Mouse (Mus musculus): ENCODE data around the gene Sema5a.
A peak's percentile ranks its signal among the peaks of the same experiment; 100 is the strongest.
"Not testable (repeated sequence)": the region's sequence is repeated elsewhere in the genome, so short reads cannot be mapped to it uniquely, and the experiment has no call there.

The Sema5a gene

DNA sequence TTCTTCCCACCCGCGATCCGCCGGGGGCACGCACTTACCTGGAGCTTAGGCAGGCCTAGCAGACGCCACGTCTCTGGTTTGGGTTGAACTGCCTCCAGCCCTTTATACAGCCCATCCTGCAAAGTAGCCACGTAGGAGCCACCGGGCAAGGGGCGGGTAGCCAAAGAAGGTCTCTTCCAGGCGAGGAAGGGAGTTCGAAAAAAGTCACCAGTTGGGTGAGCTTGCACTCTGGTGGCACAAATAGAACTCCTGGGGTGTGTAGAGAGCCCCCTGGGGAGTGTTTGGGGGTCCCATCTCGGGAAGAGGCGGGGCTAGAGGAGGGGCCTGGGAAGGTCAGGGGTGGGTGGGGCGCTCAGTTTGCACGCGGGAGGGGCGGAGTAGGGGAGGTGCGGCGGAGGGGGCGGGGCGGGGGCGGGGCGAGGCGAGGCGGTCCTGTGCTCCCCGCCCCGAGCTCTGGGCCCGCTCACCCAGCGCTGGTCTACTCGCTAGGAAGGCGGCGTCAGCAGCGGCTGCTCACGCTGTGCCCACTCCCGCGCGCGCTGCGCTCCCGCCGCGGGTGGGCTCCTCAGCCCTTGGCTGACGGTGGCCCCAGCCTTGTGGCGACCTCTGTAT lies at the start of gene Sema5a:
TSS of gene Sema5a (plus strand) at position 467 of the 612 bp plus-strand sequence.
- DNase-seq (ENCODE audit: low spot score), result peak; percentile 47

DNA sequence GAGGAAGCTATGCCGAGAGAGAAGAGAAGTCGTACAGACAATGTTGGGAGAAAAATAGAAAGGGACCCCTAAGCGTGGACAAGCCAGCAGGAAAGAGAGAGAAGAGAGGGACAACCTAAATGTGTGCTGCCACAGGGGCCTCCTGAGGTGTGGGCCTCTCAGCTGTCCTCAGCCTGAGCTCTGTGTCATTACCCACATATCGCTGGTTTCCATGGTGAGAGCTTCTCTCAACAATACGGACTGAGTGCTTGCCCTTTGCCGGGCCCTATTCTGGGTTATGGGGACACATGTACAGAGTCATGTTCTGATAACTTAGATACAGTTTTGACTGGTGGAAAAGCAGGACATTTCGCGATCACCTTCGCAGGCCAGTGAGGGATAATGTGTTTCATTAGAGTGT lies 46.5 kb upstream of the Sema5a start:
- no peak for DNase-seq (ENCODE audit: low spot score)

DNA sequence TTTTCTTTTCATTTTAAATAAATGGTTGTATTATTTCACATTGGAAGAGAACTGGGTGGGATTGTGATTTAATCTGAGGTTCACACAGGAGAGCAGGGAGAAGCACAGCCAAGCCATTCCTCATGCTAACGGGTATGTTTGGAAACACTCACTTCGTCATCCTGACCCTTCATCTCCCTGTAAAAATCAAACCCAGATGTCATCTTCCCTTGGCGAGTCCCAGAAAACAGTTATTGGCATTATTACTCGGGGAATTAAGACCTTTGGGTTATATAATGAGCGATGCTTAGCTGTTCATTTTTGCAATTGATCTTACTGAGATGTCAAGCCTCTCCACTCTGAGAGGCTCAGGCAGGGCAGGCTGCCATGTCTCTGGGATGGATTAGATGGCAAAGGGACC lies 46.0 kb upstream of the Sema5a start:
- DNase-seq (ENCODE audit: low spot score), result no peak

DNA sequence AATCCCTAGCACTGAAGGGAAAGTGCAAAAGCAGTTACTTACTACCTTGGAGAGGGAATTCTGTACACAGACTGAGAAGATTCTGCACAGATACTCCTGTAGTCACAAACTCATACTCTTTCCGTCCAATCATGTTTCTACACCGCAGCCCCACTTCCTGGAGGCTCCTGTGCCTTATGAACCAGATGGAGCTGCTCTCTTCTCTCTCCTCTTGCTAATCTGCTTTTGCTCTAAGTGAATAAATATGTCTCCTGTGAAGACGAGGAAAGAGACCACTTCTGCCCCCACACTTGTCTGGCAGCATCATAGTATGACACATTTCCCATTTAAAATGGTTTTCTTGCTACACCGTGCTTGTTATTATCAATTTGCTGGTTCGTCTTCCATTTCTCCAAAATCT lies 41.4 kb upstream of the Sema5a start:
- DNase-seq (ENCODE audit: low spot score), result no peak

GRCm38 (mm10) chr15:32204908-32205307 lies 39.7 kb upstream of the Sema5a start:
- DNase-seq (ENCODE audit: low spot score), result peak; percentile 12

DNA sequence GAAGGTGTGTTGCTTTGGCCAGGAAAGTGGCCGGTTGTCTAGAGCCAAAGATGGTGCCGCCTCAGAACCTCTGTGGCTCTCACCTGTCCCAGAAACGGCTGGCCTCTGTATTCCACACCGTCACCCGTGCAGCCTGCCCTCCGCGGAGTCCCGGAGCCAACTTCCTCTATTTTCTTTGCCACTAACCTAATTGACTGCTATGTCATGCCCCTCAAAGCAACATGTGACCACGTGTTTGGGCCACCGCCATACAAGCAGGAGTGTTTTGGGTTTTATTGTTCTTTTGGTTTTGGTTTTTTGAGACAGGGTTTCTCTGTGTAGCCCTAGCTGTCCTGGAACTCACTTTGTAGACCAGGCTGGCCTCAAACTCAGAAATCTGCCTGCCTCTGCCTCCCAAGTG lies 29.9 kb upstream of the Sema5a start:
- DNase-seq (ENCODE audit: low spot score), result not testable (repeated sequence)

DNA sequence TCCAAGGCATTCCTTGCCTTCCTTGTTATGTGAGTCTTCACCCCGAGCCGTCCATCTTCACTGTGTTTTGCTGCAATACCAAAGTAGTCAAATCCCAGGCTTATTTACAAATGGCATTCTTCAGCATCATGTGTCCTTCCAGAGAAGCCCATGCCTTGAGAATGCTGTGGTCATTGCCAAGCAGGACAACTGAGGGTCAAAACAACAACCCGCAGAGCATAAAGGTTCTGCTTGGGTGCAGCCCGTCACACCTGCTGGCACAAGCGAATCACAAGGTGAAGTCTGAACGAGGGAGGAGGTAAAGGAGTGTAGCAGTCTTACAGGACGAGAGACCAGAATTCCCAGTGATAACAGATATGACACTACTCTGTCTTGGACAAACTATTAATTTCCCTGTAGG lies 21.6 kb upstream of the Sema5a start:
- no peak for DNase-seq (ENCODE audit: low spot score)

- no peak for DNase-seq (ENCODE audit: low spot score)
Measured at GRCm38 (mm10) chr15:32225394-32225793, 19.2 kb upstream of the Sema5a start.

- DNase-seq (ENCODE audit: low spot score), result no peak
Measured at GRCm38 (mm10) chr15:32226381-32226780, 18.2 kb upstream of the Sema5a start.

GRCm38 (mm10) chr15:32226888-32227395 lies 17.7 kb upstream of the Sema5a start:
- DNase-seq (ENCODE audit: low spot score), result no peak

- DNase-seq (ENCODE audit: low spot score), result no peak
Measured at GRCm38 (mm10) chr15:32230066-32230465, 14.5 kb upstream of the Sema5a start.

GRCm38 (mm10) chr15:32232189-32232588 lies 12.4 kb upstream of the Sema5a start:
- no peak for DNase-seq (ENCODE audit: low spot score)

DNA sequence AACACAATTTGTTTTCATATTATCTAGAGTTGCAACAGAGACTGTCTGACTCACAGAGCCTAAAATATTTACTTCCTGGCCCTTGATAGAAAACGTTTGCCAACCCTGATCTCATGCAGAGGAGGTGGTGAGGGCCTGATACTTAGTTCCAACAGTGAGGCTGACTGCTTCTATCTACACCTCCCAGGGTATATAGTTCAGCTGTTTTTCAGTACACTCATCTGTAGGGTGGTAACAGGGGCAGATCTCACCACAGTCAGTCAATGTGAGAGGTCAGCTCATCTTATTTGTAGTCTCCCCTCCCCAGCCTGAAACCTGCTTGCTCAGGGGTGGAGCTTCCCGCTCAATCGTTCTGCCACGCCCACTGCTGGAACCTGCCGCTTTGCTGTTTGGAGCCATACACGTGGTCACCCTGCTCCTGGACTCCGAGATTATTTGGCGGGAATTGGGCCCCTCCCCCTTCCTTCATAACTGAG lies 11.9 kb upstream of the Sema5a start:
- DNase-seq (ENCODE audit: low spot score), result peak; percentile 19

DNA sequence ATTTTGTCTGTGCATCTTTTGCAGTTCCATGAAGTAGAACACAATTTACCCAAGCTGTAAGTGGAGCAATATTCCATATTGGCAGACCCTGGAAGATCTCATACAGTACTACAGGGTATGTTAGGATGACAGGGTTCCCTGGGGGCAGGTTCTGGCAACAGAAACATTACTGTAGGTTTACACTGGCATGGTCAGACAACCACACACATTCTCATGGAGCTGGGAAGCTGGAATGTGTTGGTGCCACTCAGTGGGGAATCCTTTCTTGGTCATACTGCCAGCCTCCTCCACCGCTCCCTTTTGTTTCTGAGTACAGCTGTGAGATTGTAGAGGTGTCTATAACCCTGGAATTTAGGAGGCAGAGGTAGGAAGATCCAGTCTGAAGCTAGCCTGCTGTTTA lies 11.2 kb upstream of the Sema5a start:
- no peak for DNase-seq (ENCODE audit: low spot score)

- DNase-seq (ENCODE audit: low spot score), result no peak
Measured at GRCm38 (mm10) chr15:32239099-32239498, 5.5 kb upstream of the Sema5a start.

GRCm38 (mm10) chr15:32240159-32240558 lies 4.5 kb upstream of the Sema5a start:
- no peak for DNase-seq (ENCODE audit: low spot score)

- no peak for DNase-seq (ENCODE audit: low spot score)
Measured at GRCm38 (mm10) chr15:32241666-32242065, 2.9 kb upstream of the Sema5a start.

DNA sequence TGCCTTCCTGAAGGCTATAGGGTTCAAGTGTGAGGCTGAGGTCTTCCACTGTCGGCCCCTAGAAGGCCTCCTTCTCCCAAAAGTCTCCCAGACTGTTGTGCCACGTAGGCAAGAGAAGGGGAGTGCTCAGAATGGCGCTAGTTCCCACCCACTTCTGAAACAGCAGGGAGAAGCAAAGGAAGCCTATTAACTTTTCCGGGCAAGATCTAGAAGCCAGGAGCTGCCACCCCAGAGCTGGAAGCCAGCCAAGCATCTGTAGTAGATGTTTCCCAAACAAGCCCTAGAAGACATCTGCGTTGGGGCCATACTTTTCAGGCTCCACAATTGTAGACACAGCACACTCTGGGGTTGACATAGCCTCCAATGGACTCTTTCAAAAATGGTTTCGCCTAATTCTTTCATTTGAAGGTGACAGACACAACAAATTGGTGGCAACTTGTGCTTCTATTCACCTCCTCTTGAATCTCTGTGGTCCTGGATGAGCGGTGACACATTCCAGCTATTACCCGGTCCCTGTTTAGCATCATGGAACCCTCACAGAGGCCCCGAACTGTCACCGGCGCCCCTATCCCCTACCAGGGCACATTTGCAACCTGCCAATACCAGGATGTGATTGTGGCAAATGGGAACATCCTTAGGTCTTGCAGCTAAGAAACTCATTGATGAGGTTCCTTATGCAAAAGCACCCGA lies 1.4 kb upstream of the Sema5a start:
- no peak for DNase-seq (ENCODE audit: low spot score)

GRCm38 (mm10) chr15:32243824-32244223 lies 786 bp upstream of the Sema5a start:
- no peak for DNase-seq (ENCODE audit: low spot score)

DNA sequence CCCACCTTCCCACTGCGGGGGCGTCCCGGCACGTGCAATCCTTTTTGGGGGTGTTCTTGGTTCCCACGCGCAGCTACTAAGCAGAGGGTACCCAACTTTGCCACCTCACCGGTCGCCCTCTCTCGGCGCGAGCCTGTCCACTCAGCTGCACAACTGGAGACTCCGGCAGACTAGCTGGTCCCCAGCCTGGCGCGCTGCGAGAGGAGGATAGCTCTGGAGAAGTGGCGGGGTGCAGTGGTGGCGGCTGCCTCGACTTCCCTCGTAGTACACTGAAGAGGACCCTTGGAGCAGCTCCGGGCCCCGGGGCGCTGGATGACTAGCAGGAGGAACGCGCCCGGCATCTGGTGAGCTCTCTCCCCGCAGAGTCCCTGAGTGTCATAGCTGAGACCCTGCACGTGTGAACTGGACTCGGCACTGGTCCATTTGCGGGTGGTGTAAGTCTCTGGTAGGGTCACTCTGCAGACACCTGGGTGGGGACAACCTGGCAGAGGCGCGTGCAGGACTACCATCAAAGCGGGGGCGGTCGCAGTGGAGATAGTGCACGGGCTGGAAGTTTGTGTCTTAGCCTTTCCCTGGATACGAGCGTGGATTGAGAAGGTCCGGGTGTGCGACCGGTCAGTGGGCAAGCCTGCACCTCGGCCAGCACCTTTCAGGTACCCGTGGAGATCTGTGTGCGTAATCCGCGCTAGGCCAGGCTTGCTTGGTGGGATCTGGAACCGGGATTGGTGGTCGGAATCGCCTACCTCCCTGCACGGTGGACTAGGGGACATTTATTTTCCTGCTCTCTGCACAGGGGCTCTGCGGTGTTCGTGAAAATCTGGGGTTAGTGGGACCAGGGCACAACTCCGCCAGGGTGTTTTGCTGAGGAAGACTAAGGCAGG lies 586 bp downstream of the Sema5a start:
- DNase-seq (ENCODE audit: low spot score), result peak; percentile 29

GRCm38 (mm10) chr15:32245837-32246670 lies 1.4 kb downstream of the Sema5a start:
- DNase-seq (ENCODE audit: low spot score), result peak; percentile 87

DNA sequence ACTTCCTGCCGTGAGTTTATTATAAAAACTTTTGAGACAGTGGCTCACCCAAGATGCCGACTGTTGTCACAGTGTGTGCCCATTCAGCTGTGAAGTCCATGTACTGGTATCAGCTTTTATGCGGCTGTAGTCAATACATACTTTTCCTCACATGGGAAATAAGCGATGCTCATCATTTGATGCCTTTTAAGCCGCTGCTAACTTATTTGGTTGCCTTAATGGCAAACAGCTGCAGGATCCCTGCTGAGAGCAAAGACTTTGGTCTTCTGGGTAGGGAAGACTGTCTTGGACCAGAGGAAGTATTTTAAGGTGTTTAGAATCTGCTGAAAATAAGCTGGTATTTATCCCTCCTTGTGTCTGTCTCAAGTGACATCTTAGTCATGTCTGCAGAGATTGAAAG lies 2.7 kb downstream of the Sema5a start:
- DNase-seq (ENCODE audit: low spot score), result no peak

All from layer of hippocampus, adult 11-12 months (tissue).